Comparison of ENCODE assay signal across 8 mouse cellular contexts in the genomic region with DNA sequence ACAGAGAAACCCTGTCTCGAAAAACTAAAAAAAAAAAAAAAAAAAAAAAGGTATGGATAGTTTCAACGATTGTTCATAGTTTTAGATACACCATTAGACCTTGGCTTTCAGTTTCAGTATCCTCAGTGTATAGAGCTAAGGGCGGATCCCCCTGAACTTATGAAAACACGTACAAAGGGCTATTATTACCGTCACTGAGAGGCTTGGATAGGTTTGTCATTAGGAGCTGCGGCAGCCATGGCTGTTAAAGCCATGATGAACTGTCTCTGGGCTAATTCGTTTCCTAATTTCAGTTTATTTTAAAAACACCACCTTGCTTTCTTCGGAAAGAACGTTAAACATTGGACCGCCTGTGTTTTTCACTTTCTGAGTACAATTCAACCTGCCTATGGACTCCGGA. TPM values are rescaled to one million over a fixed set of nuclear protein-coding genes. Genes with fewer than 3 reads are reported as not detected.
A peak's percentile ranks its signal among the peaks of the same experiment; 100 is the strongest.
DNase-seq lines count a peak whose midpoint lies in the region; ATAC-seq and TF ChIP-seq lines count a peak whose summit lies in the region.

No protein-coding gene starts in this region.

- intact Hi-C loops in left cerebral cortex, postnatal 14 days (cut with DNase I) = loop anchor here (1.0 kb wide), 1 partner anchor 37 kb away; a partner anchor contains a TSS

- H3K27me3 ChIP-seq in kidney, postnatal 0 days (ENCODE audit: insufficient read depth, low read length) = no peaks in the 10 kb centered on the region
- no peaks in the 10 kb centered on the region for H3K27me3 ChIP-seq in hindbrain, embryonic 14.5 days (ENCODE audit: control insufficient read depth, insufficient read depth, low read length)
- H3K27me3 ChIP-seq in megakaryocyte, embryonic 14.5 days (replicated peaks) = no peaks in the 10 kb centered on the region

- peak; percentile 9 for DNase-seq in kidney, postnatal 0 days (ENCODE audit: low spot score)
- no peak for DNase-seq in kidney, postnatal 14 days
- peak; percentile 47 for DNase-seq in hindbrain, embryonic 14.5 days (ENCODE audit: low spot score)
- DNase-seq in layer of hippocampus, postnatal 10 days (ENCODE audit: low spot score in 2 of 2) = no peak
- no peak for DNase-seq in left cerebral cortex, postnatal 14 days (ENCODE audit: low spot score in 2 of 2)
- DNase-seq in cerebellum, postnatal 10 days = no peak

- TF ChIP-seq POLR2A in cortical plate, adult 2 months (IDR thresholded peaks at IDR 0.05; ENCODE audit: extremely low read depth, insufficient read depth, low read length) = no peak

- peak overlapping the region; percentile 60 for H3K4me3 ChIP-seq in kidney, postnatal 0 days (replicated peaks; ENCODE audit: low read depth, low read length)
- H3K4me3 ChIP-seq in cortical plate, adult 2 months (ENCODE audit: insufficient read depth, low read length) = peak overlapping the region; percentile 43
- H3K4me3 ChIP-seq in hindbrain, embryonic 14.5 days (replicated peaks; ENCODE audit: low read length) = peak overlapping the region; percentile 53
- peak overlapping the region; percentile 94 for H3K4me3 ChIP-seq in megakaryocyte, embryonic 14.5 days (replicated peaks)

- H3K9me3 ChIP-seq in kidney, postnatal 0 days (replicated peaks; ENCODE audit: low read length) = no peaks in the 10 kb centered on the region
- no peaks in the 10 kb centered on the region for H3K9me3 ChIP-seq in hindbrain, embryonic 14.5 days (ENCODE audit: control insufficient read depth, low read length)
- no peaks in the 10 kb centered on the region for H3K9me3 ChIP-seq in megakaryocyte, embryonic 14.5 days

- H3K4me1 ChIP-seq in kidney, postnatal 0 days (replicated peaks; ENCODE audit: insufficient read depth, low read length) = 0 out of 2 replicates have a peak, but pooled peaks cover 3% of the 10 kb centered on the region
- H3K4me1 ChIP-seq in cortical plate, adult 2 months (ENCODE audit: control insufficient read depth, insufficient read depth, low read length) = peaks cover 2% of the 10 kb centered on the region; the same call in 1 of the 2 replicates
- H3K4me1 ChIP-seq in hindbrain, embryonic 14.5 days (replicated peaks; ENCODE audit: control insufficient read depth, insufficient read depth, low read length) = peaks cover 12% of the 10 kb centered on the region; the same call in 1 of the 2 replicates
- peaks cover 14% of the 10 kb centered on the region for H3K4me1 ChIP-seq in megakaryocyte, embryonic 14.5 days

- H3K27ac ChIP-seq in kidney, postnatal 0 days = 0 out of 2 replicates have a peak overlapping the region, but pooled peaks have one; percentile 81
- H3K27ac ChIP-seq in cortical plate, adult 2 months (ENCODE audit: insufficient read depth, low read length) = peak overlapping the region; percentile 88
- peak overlapping the region; percentile 82 for H3K27ac ChIP-seq in hindbrain, embryonic 14.5 days

- WGBS in kidney, postnatal 0 days = 19% methylated on average over 11 of the region's 11 CpGs
- WGBS in hindbrain, embryonic 14.5 days = 22% methylated on average over 11 of the region's 11 CpGs

- H3K36me3 ChIP-seq in kidney, postnatal 0 days (ENCODE audit: insufficient read depth, low read length) = peaks cover 11% of the 10 kb centered on the region; the same call in 1 of the 2 replicates
- H3K36me3 ChIP-seq in hindbrain, embryonic 14.5 days (replicated peaks; ENCODE audit: control insufficient read depth, insufficient read depth) = peaks cover 16% of the 10 kb centered on the region
- H3K36me3 ChIP-seq in megakaryocyte, embryonic 14.5 days (replicated peaks; ENCODE audit: low read length) = peaks cover 24% of the 10 kb centered on the region

- peak overlapping the region; percentile 86 for H3K4me2 ChIP-seq in kidney, postnatal 0 days (ENCODE audit: low read length)
- H3K4me2 ChIP-seq in hindbrain, embryonic 14.5 days (replicated peaks) = peak overlapping the region; percentile 83

- no peak for TF ChIP-seq CTCF in kidney, postnatal 0 days (IDR thresholded peaks at IDR 0.05; ENCODE audit: low read depth)
- no peak for TF ChIP-seq CTCF in cortical plate, adult 2 months (IDR thresholded peaks at IDR 0.05; ENCODE audit: extremely low read depth, insufficient read depth, low read length)

- peak overlapping the region; percentile 66 for H3K9ac ChIP-seq in kidney, postnatal 0 days (ENCODE audit: low read depth, low read length)
- peak overlapping the region; percentile 71 for H3K9ac ChIP-seq in hindbrain, embryonic 14.5 days

- ATAC-seq in kidney, postnatal 0 days (replicated peaks; ENCODE audit: low FRiP score, low read depth) = no peak
- peak; percentile 39; the same call in 1 of the 2 replicates for ATAC-seq in hindbrain, embryonic 14.5 days (ENCODE audit: low FRiP score)

RNA-seq across cellular contexts. Expression of a gene that starts 22.7 kb away (rescaled TPM):
- polyA plus RNA-seq in kidney, postnatal 0 days (2015; fragmentation: Nextera tagmentation; extraction: Ambion mirVana) = 113 and 121 TPM in 2 replicates
- polyA plus RNA-seq in cortical plate, adult 2 months (2012; rRNA removed) = 107 and 128 TPM in 2 replicates
- polyA plus RNA-seq in hindbrain, embryonic 14.5 days (2014; fragmentation: Nextera tagmentation; extraction: Ambion mirVana) = 87.7 and 105 TPM in 2 replicates
- 5.9 and 98.3 TPM in 2 replicates for polyA plus RNA-seq in megakaryocyte, embryonic 14.5 days (2012; ENCODE audit: insufficient read depth, low replicate concordance)
- total RNA-seq in layer of hippocampus, postnatal 10 days (2021) = 100 to 1,000 TPM; 109 to 112 TPM
- total RNA-seq in left cerebral cortex, postnatal 14 days (2021) = 100 to 1,000 TPM; 117 to 118 TPM

RNA-seq across cellular contexts. Expression of a gene that starts 36.1 kb away (rescaled TPM):
- polyA plus RNA-seq in kidney, postnatal 0 days (2015; fragmentation: Nextera tagmentation; extraction: Ambion mirVana) = 20.4 TPM in 2 replicates
- 13.0 and 14.1 TPM in 2 replicates for polyA plus RNA-seq in cortical plate, adult 2 months (2012; rRNA removed)
- 15.4 and 17.4 TPM in 2 replicates for polyA plus RNA-seq in hindbrain, embryonic 14.5 days (2014; fragmentation: Nextera tagmentation; extraction: Ambion mirVana)
- polyA plus RNA-seq in megakaryocyte, embryonic 14.5 days (2012; ENCODE audit: insufficient read depth, low replicate concordance) = 0.36 and 1.1 TPM in 2 replicates
- 10 to 100 TPM; 48.0 to 49.2 TPM for total RNA-seq in layer of hippocampus, postnatal 10 days (2021)
- total RNA-seq in left cerebral cortex, postnatal 14 days (2021) = 10 to 100 TPM; 52.6 to 53.1 TPM

RNA-seq across cellular contexts. Expression of a gene that starts 38.1 kb away (rescaled TPM):
- 12.4 and 14.1 TPM in 2 replicates for polyA plus RNA-seq in kidney, postnatal 0 days (2015; fragmentation: Nextera tagmentation; extraction: Ambion mirVana)
- 13.0 and 13.5 TPM in 2 replicates for polyA plus RNA-seq in cortical plate, adult 2 months (2012; rRNA removed)
- polyA plus RNA-seq in hindbrain, embryonic 14.5 days (2014; fragmentation: Nextera tagmentation; extraction: Ambion mirVana) = 31.4 and 34.5 TPM in 2 replicates
- 0.77 TPM in 1 of 2 replicates, not detected in the other for polyA plus RNA-seq in megakaryocyte, embryonic 14.5 days (2012; ENCODE audit: insufficient read depth, low replicate concordance)
- total RNA-seq in layer of hippocampus, postnatal 10 days (2021) = 10 to 100 TPM; 31.9 to 32.2 TPM
- 10 to 100 TPM; 26.7 to 27.7 TPM for total RNA-seq in left cerebral cortex, postnatal 14 days (2021)

RNA-seq across cellular contexts. Expression of a gene that starts 38.3 kb away (rescaled TPM):
- 71.6 and 77.5 TPM in 2 replicates for polyA plus RNA-seq in kidney, postnatal 0 days (2015; fragmentation: Nextera tagmentation; extraction: Ambion mirVana)
- 32.0 and 33.6 TPM in 2 replicates for polyA plus RNA-seq in cortical plate, adult 2 months (2012; rRNA removed)
- 46.4 and 52.7 TPM in 2 replicates for polyA plus RNA-seq in hindbrain, embryonic 14.5 days (2014; fragmentation: Nextera tagmentation; extraction: Ambion mirVana)
- polyA plus RNA-seq in megakaryocyte, embryonic 14.5 days (2012; ENCODE audit: insufficient read depth, low replicate concordance) = 19.8 and 79.3 TPM in 2 replicates
- 10 to 100 TPM; 33.0 to 37.4 TPM for total RNA-seq in layer of hippocampus, postnatal 10 days (2021)
- 10 to 100 TPM; 35.5 to 36.2 TPM for total RNA-seq in left cerebral cortex, postnatal 14 days (2021)

Comparison
In these comparisons a context has a peak if more than half of its experiments do, and no peak if none do; other contexts are left out.
1. DNase-seq: peak in kidney, postnatal 0 days (single experiment) and hindbrain, embryonic 14.5 days (single experiment); none in kidney, postnatal 14 days (single experiment), layer of hippocampus, postnatal 10 days (0 of 2), left cerebral cortex, postnatal 14 days (0 of 2) and cerebellum, postnatal 10 days (0 of 2).
2. H3K4me3 ChIP-seq: peak in every context shown above with its lines; median percentile 94 in megakaryocyte, embryonic 14.5 days; 60 in kidney, postnatal 0 days; 53 in hindbrain, embryonic 14.5 days; 43 in cortical plate, adult 2 months.
3. Peak in every context shown above with its lines, with median percentiles within 50 percentile points of each other: H3K27ac ChIP-seq.